Mouse (Mus musculus) limb, embryonic 14.5 days (tissue): ENCODE results near the gene Dync1i2. TPM values are rescaled to one million over a fixed set of nuclear protein-coding genes. Genes with fewer than 3 reads are reported as not detected.

ENCODE experiments used
- ATAC-seq: fragments of 200-750 bp; cut with Nextera tagmentation; 2 replicates; pipeline ENCODE4 v1.8.0; 2017; ENCODE audit warnings: low read depth, moderate number of reproducible peaks, moderate TSS enrichment; ENCODE audit not compliant: low FRiP score
- DNase-seq: peaks from one replicate; pipeline ENCODE4 v3.0.0-alpha.2; 2015; ENCODE audit warnings: low spot score
- H3K27ac ChIP-seq: fragments of 300-500 bp; sonication (generic); replicated peaks from 2 replicates; pipeline ENCODE4 v1.5.1; 2014; ENCODE audit warnings: low read depth, mild to moderate bottlenecking, low read length, moderate library complexity, mixed read lengths
- H3K27me3 ChIP-seq: fragments of 300-500 bp; sonication (generic); 2 replicates; pipeline ENCODE4 v1.6.1; 2014; ENCODE audit warnings: low read length, mixed read lengths; ENCODE audit not compliant: control insufficient read depth, insufficient read depth
- H3K36me3 ChIP-seq: fragments of 300-500 bp; sonication (generic); 2 replicates; pipeline ENCODE4 v1.6.1; 2014; ENCODE audit warnings: mild to moderate bottlenecking, low read length, moderate library complexity, mixed read lengths; ENCODE audit not compliant: control insufficient read depth, insufficient read depth
- H3K4me1 ChIP-seq: fragments of 300-500 bp; sonication (generic); 2 replicates; pipeline ENCODE4 v1.6.1; 2014; ENCODE audit warnings: antibody characterized with exemption, low read length, mixed read lengths; ENCODE audit not compliant: control insufficient read depth, insufficient read depth
- H3K4me2 ChIP-seq: fragments of 300-500 bp; sonication (generic); replicated peaks from 2 replicates; pipeline ENCODE4 v1.6.1; 2014; ENCODE audit warnings: low read depth, mild to moderate bottlenecking, low read length, moderate library complexity; ENCODE audit not compliant: severe bottlenecking
- H3K4me3 ChIP-seq: fragments of 300-500 bp; sonication (generic); replicated peaks from 2 replicates; pipeline ENCODE4 v1.5.1; 2014; ENCODE audit warnings: low read length
- H3K9ac ChIP-seq: fragments of 300-500 bp; sonication (generic); 2 replicates; pipeline ENCODE4 v1.6.1; 2014; ENCODE audit warnings: mild to moderate bottlenecking, low read depth, low read length, moderate library complexity; ENCODE audit not compliant: severe bottlenecking
- H3K9me3 ChIP-seq: fragments of 300-500 bp; sonication (generic); 2 replicates; pipeline ENCODE4 v1.6.1; 2016; ENCODE audit warnings: low read length; ENCODE audit not compliant: control insufficient read depth
- POLR2A ChIP-seq: fragments of 200-500 bp; IDR thresholded peaks from 2 replicates; pipeline ENCODE4 v1.8.0; 2012; ENCODE audit warnings: inconsistent platforms, mild to moderate bottlenecking, moderate library complexity, borderline replicate concordance; ENCODE audit not compliant: insufficient read depth, insufficient read length; ENCODE audit errors: extremely low read depth
- WGBS: fragments of 180-500 bp; shearing (Covaris S2); extraction: QIAGEN DNeasy Blood & Tissue Kit; methylation state at CpG from one replicate; pipeline ENCODE4 v1.1.7; 2014; 5-methylcytosine and 5-hydroxymethylcytosine counted together
- polyA plus RNA-seq, 2 experiments: library from polyadenylated mRNA; depleted of rRNA in 1 of 2; stranded (reverse) in 1 of 2; unstranded in 1 of 2; fragments of >200 nt; fragmentation: Nextera tagmentation in 1 of 2; extraction: Ambion mirVana in 1 of 2; gene quantifications; 2 replicates each; pipeline versions ENCODE4 v1.2.1 to v1.2.3; 2012 to 2014

The Dync1i2 gene
- polyA plus RNA-seq, 2 experiments = 94.7 to 95.0 TPM

GRCm38 (mm10) chr2:71196947-71197346, 14.6 kb upstream of the Dync1i2 start:
- WGBS = 62% methylated on average over 4 of the region's 4 CpGs
- H3K27ac ChIP-seq = no peak overlapping the region
- peaks cover 5% of the 10 kb centered on the region; the same call in 1 of the 2 replicates for H3K4me1 ChIP-seq
- H3K36me3 ChIP-seq = no peaks in the 10 kb centered on the region
- H3K9ac ChIP-seq = no peak overlapping the region
- no peak overlapping the region for H3K4me2 ChIP-seq
- H3K27me3 ChIP-seq = no peaks in the 10 kb centered on the region
- ATAC-seq (no peak), DNase-seq (peak; percentile 15)
- no peak overlapping the region for H3K4me3 ChIP-seq
- TF ChIP-seq POLR2A = no peak
- no peaks in the 10 kb centered on the region for H3K9me3 ChIP-seq

GRCm38 (mm10) chr2:71198907-71199306, 12.6 kb upstream of the Dync1i2 start:
- H3K27me3 ChIP-seq = no peaks in the 10 kb centered on the region
- TF ChIP-seq POLR2A = no peak
- WGBS = 73% methylated on average over 3 of the region's 3 CpGs
- no peaks in the 10 kb centered on the region for H3K4me1 ChIP-seq
- H3K9me3 ChIP-seq = no peaks in the 10 kb centered on the region
- DNase-seq = no peak
- ATAC-seq = no peak
- no peak overlapping the region for H3K9ac ChIP-seq
- no peaks in the 10 kb centered on the region for H3K36me3 ChIP-seq
- H3K4me2 ChIP-seq = no peak overlapping the region
- no peak overlapping the region for H3K27ac ChIP-seq
- H3K4me3 ChIP-seq = no peak overlapping the region

- Histone ChIP-seq H3K36me3 (no peaks in the 10 kb centered on the region), H3K4me2 (no peak overlapping the region), H3K4me1 (no peaks in the 10 kb centered on the region), H3K27ac (no peak overlapping the region), H3K4me3 (no peak overlapping the region), H3K9me3 (no peaks in the 10 kb centered on the region), H3K27me3 (no peaks in the 10 kb centered on the region), H3K9ac (no peak overlapping the region)
- DNase-seq = no peak
- no peak for TF ChIP-seq POLR2A
- 71% methylated on average over 4 of the region's 4 CpGs for WGBS
- no peak for ATAC-seq
Measured at GRCm38 (mm10) chr2:71200485-71200884, 11.0 kb upstream of the Dync1i2 start.

GRCm38 (mm10) chr2:71201886-71202285, 9.6 kb upstream of the Dync1i2 start:
- Histone ChIP-seq H3K27ac (no peak overlapping the region), H3K9me3 (no peaks in the 10 kb centered on the region), H3K4me1 (no peaks in the 10 kb centered on the region), H3K4me3 (no peak overlapping the region), H3K36me3 (no peaks in the 10 kb centered on the region), H3K27me3 (no peaks in the 10 kb centered on the region), H3K9ac (no peak overlapping the region), H3K4me2 (no peak overlapping the region)
- DNase-seq = no peak
- no peak for TF ChIP-seq POLR2A
- 75% methylated on average over 2 of the region's 2 CpGs for WGBS
- ATAC-seq = no peak

GRCm38 (mm10) chr2:71203819-71204432, 7.6 kb upstream of the Dync1i2 start:
- DNase-seq = no peak
- ATAC-seq = no peak

More at GRCm38 (mm10) chr2:71203819-71204432, 7.6 kb upstream of the Dync1i2 start:
- Histone ChIP-seq H3K4me1 (no peaks in the 10 kb centered on the region), H3K36me3 (no peaks in the 10 kb centered on the region), H3K4me2 (no peak overlapping the region), H3K27ac (no peak overlapping the region), H3K9ac (no peak overlapping the region), H3K27me3 (no peaks in the 10 kb centered on the region), H3K9me3 (no peaks in the 10 kb centered on the region), H3K4me3 (no peak overlapping the region)
- TF ChIP-seq POLR2A = no peak
- WGBS = 77% methylated on average over 16 of the region's 16 CpGs
